Mouse (Mus musculus) erythroid progenitor cell, adult 5-6 weeks (primary cell): ENCODE measurements at regions not wholly inside any gene's neighbourhood (a gene's known extent, or its start where the extent isn't known, plus 50 kb on each side); places are given as distances from the start of the nearest gene placed in this dataset.

ENCODE experiments used
- ATAC-seq: replicated peaks from 2 replicates; pipeline ENCODE4 v1.8.0; 2016; ENCODE audit warnings: moderate number of reproducible peaks, mild to moderate bottlenecking, moderate TSS enrichment, inconsistent platforms; ENCODE audit not compliant: poor library complexity, low FRiP score, severe bottlenecking

DNA sequence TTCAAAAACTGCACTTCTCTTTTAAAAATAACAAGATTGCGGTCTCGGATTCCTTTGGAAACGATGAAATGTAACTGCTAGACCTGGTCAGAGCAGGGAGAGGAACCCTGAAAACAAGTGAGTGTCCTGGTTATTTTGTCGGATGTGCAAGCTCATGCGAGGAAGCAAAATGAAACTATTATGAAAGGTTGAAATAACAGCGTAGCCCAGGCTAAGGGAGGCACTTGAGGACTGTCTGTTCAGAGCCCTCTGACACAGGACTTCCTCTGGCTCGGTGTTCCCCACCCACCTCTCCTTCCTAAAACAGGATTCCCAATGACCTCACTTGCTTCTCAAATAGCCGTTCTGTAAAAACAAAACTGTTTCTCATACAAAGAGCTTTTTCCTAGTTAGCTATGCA, 51.3 kb upstream of the S1pr1 start:
- ATAC-seq, result no peak

DNA sequence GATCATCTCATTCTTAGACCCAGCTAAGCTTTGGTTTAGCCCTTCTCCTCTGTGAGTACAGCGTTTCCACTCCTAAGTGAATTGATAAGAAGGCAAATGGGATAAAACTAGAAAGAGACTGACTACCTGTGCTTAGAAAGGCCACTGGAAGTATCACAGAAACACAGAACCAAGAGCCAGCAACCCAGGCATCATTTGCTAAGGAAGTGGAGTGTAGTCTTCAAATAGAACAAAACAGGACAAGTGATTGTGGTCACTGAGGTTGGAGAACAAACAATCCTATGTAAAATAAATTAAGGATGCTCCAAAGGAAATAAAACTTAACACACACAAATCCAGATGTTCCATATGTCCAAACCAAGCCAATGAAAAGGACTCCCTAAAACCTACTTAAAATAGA, 53.4 kb upstream of the S1pr1 start:
- no peak for ATAC-seq

DNA sequence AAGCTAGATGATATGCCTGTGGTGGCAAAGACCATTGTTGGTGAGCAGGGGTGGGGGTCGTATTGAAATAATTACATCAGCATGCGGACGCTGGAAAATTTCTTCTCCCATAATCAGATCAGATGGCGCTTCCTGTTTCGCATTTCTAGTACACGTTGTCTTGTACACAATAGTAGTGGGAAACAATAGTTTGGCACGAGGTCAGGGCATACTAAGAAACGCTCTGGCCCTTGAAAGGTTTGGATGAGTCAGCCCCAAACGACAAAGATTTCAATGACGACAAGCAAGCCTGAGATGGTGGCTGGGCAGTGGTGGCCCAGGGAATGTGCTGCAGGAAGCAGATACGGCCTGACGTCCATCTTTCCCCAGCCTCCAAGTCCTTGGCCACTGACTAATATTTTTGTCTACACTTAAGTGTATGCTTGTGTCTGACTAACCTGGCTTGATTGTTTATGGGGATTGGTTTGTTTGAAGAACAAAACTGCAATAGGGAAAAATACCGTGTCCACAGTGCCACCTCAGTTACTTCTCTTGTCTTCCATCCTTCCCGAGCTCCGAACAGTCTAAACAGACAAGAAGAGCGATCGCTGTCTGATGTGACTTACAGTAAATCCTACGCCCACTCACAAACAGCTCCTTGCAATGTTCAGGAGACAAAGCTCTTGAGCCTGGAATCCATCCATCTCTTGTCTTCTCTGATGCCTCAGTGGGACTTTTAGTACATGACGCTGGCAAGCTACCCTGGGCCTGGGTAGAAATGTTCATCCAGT, 54.1 kb upstream of the S1pr1 start:
- no peak for ATAC-seq

DNA sequence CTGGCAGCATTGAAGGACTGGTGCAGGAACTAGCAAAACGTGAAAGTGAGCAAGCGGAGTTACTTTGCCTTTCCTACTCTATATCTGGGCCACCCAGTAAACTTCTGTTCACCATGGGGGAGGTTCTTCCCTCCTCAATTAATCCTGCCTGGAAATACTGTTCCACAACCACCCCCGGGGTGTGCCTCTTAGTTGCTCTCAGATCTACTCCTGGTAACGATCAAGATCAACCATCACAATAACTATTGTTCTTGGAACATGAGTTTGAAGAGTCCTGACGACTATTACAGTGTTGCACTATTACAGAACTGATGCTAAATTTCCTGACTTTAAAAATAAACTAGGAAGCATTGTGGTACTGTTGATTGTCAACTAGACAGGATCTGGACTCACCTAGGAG, 57.8 kb upstream of the S1pr1 start:
- ATAC-seq, result no peak

DNA sequence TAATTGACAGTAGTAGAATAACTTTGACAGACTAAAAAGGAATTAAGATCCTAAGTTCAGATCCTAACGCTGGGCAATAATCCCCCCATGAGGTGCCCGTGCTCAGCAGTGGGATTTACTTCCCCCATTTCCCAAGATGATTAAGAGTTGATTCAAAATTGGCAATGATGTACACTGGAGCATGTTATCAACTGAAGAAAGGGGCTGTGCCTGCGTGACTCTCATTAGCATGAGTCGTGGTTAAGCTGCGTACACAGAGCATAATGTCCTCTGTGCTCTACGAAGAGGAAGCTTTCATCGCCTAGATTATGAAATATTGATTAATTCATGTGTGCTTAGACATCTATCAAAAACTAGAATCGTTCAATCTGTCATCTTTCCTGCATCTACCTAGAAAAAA, 59.4 kb upstream of the S1pr1 start:
- ATAC-seq, result no peak

DNA sequence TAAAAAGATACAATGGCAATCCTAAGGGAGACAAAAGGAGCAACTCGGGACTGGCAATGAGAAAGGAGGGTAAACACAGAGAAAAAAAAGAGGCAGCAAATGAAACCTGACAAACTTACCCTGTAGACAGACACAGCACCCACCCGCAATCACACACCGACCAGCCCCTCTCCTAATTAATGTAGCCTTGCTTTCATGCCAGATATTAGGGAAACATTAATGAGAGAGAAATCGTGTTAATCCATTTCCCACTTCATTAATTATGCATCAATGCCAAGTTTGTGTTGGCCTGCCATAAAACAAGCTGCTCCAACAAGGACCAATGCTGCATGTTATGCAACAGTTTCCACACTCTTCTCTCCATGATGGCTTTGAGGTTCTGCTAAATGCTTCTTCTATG, 59.9 kb upstream of the S1pr1 start:
- ATAC-seq, result no peak

DNA sequence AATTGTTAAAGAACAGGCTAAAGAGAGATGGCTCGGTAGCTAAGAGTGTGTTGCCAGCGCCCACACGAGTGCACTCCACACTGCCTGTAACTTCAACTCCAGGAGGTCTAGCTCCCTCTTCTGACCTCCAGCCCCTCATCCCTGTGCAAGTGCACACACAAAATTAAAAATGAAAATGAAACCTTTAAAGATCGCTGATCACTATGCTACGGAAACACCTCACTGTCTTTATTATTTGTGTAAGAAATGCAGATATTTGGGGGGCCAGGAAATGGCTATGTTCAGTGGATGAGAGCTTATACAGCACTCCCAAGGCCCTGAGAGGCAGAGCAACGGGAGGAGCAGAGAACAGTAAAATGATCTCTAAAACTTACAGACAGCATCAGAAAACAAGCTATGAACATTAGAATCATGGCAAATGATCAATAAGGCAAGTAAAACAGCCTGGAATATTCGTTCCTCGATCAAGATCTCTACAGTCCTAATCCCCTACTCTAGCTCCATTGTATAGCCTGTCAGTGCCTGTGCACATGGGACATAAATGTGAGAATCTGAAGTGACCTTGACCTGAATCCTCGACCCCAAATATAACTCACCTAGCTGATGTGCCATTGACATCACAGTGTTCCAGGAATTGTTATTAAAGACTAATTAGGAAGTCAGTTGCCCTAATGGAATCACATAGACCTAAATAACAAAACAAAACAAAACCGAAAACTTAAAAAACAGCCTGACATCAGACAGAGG, 64.4 kb upstream of the S1pr1 start:
- no peak for ATAC-seq

DNA sequence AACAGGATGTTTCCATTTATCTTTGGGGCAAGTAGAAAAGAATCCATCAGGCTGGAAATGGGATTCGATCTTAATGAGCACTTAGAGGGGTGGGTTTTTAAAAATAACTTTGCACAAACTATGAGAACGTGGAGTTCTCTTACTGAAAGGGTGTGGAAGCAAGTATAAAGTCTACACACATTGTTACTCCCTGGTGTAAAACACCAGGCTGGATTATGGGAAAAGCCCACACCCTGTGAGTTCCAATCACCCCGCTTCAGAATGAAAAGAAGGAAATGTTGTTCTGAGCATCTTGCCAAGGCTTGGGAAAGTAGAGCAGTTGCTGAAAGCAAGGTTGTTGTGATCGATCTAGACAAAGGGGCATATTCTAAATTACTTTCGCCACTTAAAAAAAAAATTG, 65.0 kb upstream of the S1pr1 start:
- ATAC-seq, result no peak

DNA sequence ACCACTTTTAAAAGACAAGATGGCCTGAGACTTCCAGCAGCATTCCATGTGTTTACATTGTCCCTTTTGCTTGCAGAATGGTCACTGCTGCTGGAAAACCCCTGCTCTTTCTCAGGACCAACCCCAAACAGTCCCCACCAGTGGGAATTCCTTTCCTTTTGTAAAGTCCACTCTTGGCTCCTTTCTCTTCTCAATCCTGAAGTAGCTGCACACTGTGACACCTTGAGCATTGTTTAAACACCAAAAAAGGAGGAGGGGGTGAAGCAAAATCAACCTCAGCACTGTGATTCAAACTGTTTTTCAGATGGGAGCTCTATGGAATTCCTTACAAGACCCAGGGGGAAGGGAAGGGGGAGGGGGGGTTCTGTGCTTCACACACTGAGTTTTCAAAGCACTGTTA, 67.9 kb upstream of the S1pr1 start:
- no peak for ATAC-seq

DNA sequence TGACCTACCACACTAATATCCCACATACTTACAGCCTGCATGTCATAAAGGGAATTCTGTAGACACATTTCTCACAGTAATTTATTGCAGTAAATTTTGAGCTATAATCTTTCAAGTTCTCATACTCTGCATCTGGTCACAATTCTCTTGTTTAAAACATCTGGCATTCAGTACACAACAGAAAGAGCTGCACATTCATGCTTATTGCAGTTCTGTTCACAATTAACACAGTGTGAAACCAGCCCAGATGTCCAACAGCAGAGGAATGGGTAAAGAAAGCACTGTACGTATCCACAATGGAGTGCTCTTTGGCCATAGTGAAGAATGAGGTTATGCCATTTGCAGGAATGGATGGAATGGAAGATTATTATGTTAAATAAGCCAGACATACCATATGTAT, 72.5 kb upstream of the S1pr1 start:
- ATAC-seq, result no peak

DNA sequence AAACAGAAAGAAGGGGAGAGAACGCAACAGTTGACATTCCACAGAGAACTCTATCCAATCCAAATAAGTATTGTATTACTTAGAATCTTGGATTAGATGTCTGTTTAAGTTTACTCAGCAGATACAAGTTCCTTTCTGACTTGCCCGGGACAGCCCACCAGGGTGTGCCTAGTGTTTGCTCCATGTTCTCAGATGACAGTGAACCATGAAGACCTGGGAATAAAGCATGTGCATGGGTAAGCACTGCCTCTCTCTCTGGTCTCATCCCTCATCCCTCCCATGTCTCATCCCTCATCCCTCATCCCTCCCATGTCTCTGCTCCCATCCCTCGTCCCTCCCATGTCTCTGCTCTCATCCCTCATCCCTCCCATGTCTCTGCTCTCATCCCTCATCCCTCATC, 73.7 kb upstream of the S1pr1 start:
- ATAC-seq, result no peak

DNA sequence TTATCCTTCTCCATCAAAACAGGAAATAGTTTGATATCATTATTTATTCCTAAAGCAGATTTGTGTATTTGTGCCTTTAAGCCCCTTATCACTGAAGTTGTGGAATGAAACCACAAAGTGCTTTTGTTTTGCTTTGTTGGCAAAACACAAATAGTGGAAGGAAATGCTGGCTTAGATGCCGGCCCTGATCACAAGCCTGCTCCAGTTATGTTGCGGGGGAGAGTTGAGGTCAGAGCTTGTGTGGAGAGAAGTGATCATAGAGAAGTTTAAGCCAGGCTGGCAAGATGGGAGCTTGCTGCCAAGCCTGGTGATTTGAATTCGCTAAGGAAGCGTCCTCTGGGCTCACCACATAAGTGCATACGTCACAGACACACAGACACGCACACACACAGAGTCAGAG, 74.2 kb upstream of the S1pr1 start:
- no peak for ATAC-seq

DNA sequence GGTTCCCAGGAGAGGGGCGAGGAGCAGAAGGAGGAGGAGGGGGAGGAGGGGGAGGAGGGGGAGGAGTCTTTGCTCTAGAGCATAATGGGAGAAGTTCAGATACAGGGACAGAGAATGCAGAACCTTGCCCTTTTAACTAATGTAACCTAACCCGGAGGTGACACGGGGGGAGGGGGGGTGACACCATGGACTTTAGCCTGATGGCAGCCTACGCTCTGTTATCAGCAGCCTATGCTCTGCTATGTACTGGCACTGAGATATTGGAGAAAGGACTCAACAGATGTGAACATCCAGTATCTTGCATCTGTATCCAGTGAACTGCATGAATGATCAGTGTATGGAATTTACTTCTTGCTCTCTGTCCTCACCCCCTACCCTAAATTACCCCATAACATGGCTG, 77.7 kb upstream of the S1pr1 start:
- no peak for ATAC-seq

DNA sequence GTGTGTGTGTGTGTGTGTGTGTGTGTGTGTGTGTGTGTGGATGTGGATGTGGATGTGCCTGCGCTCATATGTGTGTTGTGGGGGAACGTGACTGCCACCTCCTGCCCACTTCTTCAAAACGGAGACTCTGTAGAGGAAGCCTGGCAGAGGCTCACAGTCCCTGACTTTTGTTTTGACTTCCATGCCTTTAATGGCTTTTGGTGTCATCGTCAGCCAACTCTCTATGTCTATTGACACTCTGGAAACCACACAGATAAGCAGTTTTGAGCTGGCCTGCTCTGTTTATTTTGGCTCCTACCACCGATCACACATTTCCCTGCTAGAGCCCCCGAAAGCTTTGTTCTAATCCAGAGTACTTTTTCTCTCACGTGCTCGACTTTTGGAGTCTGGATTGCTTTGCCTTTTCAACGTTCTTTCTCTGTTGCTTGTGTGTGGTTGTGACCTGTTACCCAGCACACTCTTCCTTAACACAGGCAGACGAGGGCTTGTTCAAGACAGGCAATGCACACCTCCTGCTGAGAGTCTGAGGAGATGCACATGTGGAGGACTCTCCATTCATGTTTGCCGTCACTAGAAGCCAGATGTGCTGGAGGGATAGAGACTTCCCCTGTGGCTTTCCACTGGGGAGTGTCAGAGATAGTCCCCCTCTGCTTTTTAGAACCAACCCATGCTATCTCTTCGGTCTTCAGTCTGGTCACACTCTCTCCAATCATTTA, 78.6 kb upstream of the S1pr1 start:
- ATAC-seq, result no peak

DNA sequence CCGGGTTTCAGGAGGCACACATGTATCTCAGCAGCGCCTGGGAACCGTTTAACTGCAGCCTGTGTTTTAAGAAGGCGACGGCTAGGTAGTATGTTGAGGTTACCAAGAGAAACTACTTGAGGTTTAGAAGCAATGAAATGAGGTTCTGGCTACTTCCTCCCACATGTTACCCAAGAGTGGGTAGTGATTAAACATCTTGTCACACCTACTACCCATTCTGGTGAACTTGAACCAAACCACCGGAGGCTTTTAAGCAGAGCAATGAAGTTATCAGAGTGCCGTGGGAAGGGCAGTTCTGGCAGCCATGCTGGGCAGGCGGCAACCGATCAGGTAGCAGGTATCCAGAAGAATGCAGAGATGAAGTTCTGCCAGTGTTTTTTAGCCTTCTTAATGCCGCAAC, 84.5 kb upstream of the S1pr1 start:
- ATAC-seq, result no peak

DNA sequence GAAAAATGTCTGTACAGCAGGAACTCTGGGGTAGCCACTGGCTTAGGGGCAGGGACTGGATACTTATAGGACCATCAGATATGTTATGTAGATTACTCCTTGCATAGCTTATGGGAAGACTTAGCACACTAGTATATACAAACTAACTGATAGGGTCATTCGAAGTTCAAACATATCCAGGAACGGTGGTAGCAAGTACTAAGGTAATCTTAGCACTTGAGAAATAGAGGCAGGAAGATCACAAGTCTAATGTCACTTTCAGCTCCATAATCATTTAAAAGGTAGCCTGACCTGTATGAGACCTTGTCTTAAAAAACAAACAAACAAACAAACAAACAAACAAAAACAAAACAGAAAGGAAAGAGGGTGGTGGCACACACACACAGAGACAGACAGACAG, 85.1 kb upstream of the S1pr1 start:
- no peak for ATAC-seq

DNA sequence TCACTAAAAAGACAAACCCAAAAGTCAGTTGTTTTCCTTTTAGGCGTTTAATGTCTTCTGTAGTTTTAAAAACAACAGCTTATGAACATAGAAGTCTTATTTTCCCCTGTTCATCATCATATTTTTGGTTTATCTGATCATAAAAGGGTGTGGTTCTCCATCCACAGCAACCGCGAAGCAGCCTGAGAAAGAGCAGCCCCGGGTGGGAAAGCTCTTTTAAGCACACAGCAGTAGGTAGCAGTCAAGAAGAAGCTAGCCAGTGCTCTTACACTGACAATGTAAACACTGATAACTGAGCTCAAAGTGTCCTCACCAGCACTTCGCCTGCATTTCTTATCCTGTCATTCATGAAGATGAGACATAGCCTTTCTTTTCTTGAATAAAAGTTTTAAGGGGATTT, 86.0 kb upstream of the S1pr1 start:
- ATAC-seq, result no peak

DNA sequence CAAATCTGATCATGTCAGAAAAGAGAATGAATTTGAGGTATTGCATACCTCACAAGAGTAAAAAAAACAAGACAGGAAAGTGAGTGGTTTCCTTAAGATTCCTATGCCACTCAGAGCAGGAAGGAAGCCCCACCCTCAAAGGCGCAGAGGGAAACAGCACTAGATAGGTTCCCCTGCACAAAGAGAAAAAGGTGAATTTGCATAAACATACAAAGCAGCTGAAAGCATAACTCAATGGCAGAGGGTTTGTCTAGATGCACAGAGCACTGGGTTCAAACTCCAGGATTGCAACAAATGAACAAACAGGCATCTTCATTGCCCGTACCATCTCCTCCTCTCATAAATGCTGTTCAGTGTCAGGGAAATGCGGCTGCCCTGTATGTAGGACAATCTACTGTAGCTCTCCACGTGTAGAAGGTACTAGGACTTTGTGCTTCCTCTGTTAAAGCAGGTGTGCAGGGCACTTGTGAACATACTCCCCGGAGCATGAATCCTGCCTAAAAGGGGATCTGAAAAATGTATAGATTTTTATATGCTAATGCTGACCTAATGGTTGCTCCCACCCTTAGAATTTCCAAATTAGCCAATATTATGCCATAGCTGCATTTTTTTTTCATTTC, 85.9 kb upstream of the Dph5 start:
- ATAC-seq, result no peak

DNA sequence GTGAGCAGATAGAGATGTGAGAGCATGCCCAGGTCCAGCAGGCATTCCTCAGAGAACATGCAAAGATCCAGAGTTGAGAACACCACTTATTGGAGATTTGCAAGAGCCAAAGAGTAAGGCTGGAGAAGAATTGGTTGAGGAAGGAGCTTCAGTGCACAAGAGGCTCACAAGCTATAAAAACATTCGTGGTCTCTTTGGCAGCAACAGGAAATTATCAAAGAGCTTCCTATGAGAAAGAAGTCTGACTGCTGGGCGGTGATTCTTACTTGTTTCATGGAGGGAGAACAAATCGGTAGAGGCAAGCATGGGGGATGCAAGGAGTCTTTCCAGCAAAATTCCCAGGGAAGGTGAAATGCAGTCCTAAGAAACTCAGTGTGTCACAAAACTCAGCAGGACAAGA, 83.0 kb upstream of the Dph5 start:
- no peak for ATAC-seq

DNA sequence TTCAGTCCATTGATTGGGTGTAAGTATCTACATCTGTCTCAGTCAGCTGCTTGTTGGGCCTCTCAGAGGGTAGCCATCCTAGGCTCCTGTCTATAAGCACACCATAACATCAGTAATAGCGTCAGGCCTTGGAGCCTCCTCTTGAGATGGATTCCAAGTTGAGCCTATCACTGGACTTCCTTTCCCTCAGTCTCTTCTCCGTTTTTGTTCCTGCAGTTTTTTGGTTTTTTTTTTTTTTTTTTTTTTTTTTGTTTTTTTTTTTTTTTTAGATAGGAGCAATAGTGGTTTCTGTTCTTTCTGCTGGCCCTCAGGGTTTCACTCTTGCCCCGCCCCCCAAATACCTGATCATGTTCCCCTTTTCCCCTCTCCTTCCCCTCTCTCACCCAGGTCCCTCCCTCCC, 80.6 kb upstream of the Dph5 start:
- no peak for ATAC-seq

DNA sequence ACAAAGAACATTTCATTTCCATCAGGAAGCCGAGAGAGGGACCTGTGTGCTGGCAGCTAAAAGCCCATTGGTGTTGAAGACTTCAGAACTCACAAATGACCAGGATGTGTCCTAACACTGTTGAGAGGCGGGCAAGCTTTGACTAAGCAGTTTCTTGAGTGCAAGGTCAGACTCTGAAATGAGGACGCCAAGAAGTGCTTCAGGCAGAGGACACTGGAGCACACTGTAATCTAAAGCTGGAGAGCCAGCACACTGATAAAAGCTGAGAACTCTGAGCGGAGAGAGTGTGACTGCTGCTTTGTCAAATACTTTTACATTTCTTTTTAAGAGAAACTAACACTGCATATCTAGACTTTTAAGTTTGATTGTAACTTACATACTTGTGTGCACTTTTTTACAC, 72.5 kb upstream of the Dph5 start:
- ATAC-seq, result 0 out of 2 replicates have a peak, but pooled peaks have one; percentile 32
